In genomic region chr8:47902704-47903103, GRCm38 (mm10) we compare ENCODE assay signal across 17 mouse cellular contexts.
"Had no signal": no experiment of that assay in that cellular context is flagged by ENCODE, and none has a peak within 500 bp of the region (broad histone marks: within the 10 kb centered on the region; RNA-seq: fewer than 3 reads in every experiment).

No protein-coding gene starts in this region.

- H3K4me2 ChIP-seq: liver, embryonic 12.5 days; lung, embryonic 15.5 days; midbrain, embryonic 13.5 days; neural tube, embryonic 13.5 days; neural tube, embryonic 15.5 days had no signal

- H3K27ac ChIP-seq: liver, embryonic 12.5 days; liver, embryonic 14.5 days; lung, embryonic 15.5 days; midbrain, embryonic 10.5 days; midbrain, embryonic 13.5 days; neural tube, embryonic 13.5 days; neural tube, embryonic 15.5 days had no signal

- H3K4me3 ChIP-seq: liver, embryonic 12.5 days; lung, embryonic 15.5 days; midbrain, embryonic 10.5 days; midbrain, embryonic 13.5 days; myocyte; neural tube, embryonic 13.5 days; neural tube, embryonic 15.5 days had no signal

- H3K36me3 ChIP-seq: liver, embryonic 12.5 days; midbrain, embryonic 13.5 days; neural tube, embryonic 13.5 days; neural tube, embryonic 15.5 days had no signal

- H3K9ac ChIP-seq: liver, embryonic 12.5 days; liver, embryonic 14.5 days; lung, embryonic 15.5 days; midbrain, embryonic 13.5 days; neural tube, embryonic 13.5 days; neural tube, embryonic 15.5 days had no signal

- ATAC-seq: liver, embryonic 12.5 days; midbrain, embryonic 13.5 days; midbrain, embryonic 16.5 days had no signal

- H3K27me3 ChIP-seq: liver, embryonic 12.5 days; lung, embryonic 15.5 days; midbrain, embryonic 13.5 days; neural tube, embryonic 13.5 days; neural tube, embryonic 15.5 days had no signal

- H3K4me1 ChIP-seq: liver, embryonic 12.5 days; midbrain, embryonic 10.5 days; midbrain, embryonic 13.5 days; neural tube, embryonic 13.5 days had no signal

- DNase-seq: retina, postnatal 1 day; right cerebral cortex, adult 18-20 months; right cerebral cortex, postnatal 25 days; right cerebral cortex, postnatal 4 days; spleen, adult 18-20 months; thymus, adult 18-20 months; thymus, postnatal 14 days; thymus, postnatal 36 days had no signal

- H3K9me3 ChIP-seq: liver, embryonic 12.5 days; lung, embryonic 15.5 days; midbrain, embryonic 10.5 days; midbrain, embryonic 13.5 days; neural tube, embryonic 13.5 days; neural tube, embryonic 15.5 days had no signal
